Mouse (Mus musculus): ENCODE measurements around the gene Nkapl.
"Not testable (repeated sequence)": the region's sequence is repeated elsewhere in the genome, so short reads cannot be mapped to it uniquely, and the experiment has no call there.

The Nkapl gene

DNA sequence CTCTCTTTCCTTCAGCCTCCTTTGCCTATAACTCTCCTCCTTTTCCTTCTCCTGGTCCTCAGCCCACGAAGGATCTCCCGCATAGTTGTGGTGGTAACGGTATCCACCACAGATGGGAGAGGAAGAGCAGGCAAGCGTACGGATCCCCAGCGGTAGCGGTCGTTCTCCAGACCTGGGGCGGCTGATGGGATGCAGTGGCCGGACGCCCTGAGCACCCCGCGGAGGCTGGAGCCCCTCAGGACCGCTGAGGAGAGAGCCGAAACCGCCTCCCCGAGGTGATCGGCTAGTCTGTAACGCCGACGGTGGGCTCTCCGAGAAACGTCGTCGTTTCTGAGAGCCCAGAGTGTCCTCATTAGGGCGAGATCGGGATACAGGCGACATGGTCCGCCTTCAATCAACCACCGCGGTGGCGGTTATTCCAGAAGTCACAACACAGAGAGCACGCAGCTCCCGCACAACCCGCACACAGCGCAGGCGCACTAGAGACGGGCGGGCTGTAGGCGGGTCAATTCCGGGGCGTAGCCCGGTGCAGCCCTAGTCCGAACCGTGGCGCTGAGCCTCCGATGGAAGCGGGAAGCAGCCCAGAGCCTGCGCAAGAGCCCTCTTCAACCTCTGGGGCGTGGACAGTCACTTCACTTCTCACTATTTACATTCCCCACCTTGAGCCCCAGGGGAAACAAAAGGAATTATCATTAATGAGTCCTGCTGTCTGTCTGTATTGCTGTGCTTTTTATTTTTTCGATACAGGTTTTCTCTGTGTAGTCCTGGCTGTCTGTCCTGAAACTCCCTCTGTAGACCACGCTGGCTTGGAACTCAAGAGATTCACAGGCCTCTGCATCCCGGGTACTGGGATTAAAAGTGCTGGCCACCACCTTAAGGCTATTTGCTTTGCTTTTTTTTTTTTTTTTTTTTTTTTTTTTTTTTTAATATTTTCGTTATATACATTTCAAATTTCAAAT is at the start of gene Nkapl:
Gene Nkapl (minus strand): TSS at position 449 of the 959 bp plus-strand sequence.
- DNase-seq (ENCODE audit: extremely low read depth, insufficient read length, low spot score): no peak

DNA sequence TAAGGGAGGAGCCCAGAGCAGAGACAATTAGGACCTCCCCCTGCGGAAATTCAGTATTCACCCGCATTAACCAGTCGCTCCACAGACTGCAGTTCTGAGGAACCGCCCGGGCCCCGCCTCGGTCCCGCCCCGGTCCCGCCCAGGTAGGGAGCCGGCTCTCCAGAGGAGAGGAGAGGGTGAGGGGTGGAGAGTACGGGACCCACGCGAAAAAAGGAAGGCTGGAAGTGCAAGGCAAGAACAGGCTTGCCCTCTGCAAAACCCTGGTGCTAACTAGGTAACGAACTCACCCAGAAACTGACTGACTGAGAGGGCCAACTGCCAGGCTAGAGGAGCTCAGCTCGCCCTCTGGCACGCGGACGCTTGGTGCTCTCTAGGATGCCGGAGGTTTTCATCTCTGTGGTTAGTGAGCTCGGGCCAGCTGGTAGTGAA is 37.9 kb upstream of the Nkapl start:
- DNase-seq (ENCODE audit: extremely low read depth, insufficient read length, low spot score): peak; percentile 92

DNA sequence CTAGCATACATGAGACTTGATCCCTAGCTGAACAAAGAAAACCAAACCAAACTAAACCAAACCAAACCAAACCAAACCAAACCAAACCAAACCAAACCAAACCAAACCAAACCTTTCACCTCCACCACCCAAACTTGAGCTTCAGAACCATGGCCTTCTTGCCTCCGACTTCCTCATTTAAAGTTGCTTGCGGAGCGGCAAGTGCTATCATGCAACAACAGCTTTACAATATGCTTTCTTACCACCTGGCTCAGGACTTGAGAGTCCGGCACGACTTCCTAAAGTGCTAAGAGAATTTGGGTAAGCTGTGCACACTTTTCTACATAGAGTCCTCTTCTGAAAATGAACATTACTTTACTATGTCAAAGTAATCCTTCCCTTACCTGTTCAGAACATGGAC is 34.0 kb upstream of the Nkapl start:
- no peak for DNase-seq (ENCODE audit: extremely low read depth, insufficient read length, low spot score)

- DNase-seq (ENCODE audit: extremely low read depth, insufficient read length, low spot score): not testable (repeated sequence)
Observed at GRCm38 (mm10) chr13:21501182-21501581, 32.9 kb upstream of the Nkapl start, which contains the start of gene Gm11273. Gm11273 (minus strand) TSS chr13:21501418.

DNA sequence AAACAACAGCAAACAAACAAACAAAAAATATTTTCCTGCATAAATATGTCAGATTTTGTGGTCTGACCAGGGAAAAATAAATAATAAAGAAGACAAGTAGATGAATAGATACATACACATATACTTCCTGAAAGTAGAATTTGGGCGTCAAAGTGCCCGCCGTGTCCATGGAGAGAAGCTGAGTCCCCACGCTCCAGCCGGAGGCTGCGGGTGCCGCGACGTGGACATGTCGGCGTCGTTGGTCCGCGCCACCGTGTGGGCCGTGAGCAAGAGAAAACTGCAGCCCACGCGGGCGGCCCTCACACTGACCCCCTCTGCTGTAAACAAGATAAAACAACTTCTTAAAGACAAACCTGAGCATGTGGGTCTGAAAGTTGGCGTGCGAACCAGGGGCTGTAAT is 26.8 kb upstream of the Nkapl start, which contains the start of gene AK157302:
Gene AK157302 (plus strand): TSS at position 144 of the 400 bp plus-strand sequence.
- DNase-seq (ENCODE audit: extremely low read depth, insufficient read length, low spot score): peak; percentile 69

- DNase-seq (ENCODE audit: extremely low read depth, insufficient read length, low spot score): peak; percentile 48
Observed at GRCm38 (mm10) chr13:21492847-21493246, 24.5 kb upstream of the Nkapl start.

DNA sequence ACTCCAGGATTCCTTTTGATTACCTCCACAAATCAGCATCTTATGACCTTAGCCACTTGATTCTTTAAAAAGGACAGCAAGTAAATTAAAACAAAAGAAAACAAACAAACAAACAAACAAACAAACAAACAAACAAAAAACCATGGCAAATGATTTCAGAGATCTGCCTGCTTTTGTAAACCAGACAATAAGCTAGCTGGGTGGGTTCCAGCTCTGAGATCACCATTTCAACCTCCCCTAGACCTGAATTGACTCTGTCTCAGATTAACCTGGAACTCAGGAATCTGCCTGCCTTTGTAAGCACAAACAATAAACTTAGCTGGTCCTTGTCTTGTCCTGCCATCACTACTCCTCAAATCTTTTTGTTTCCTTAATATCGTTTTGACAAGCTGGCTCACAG is 18.6 kb upstream of the Nkapl start:
- DNase-seq (ENCODE audit: extremely low read depth, insufficient read length, low spot score): no peak

DNA sequence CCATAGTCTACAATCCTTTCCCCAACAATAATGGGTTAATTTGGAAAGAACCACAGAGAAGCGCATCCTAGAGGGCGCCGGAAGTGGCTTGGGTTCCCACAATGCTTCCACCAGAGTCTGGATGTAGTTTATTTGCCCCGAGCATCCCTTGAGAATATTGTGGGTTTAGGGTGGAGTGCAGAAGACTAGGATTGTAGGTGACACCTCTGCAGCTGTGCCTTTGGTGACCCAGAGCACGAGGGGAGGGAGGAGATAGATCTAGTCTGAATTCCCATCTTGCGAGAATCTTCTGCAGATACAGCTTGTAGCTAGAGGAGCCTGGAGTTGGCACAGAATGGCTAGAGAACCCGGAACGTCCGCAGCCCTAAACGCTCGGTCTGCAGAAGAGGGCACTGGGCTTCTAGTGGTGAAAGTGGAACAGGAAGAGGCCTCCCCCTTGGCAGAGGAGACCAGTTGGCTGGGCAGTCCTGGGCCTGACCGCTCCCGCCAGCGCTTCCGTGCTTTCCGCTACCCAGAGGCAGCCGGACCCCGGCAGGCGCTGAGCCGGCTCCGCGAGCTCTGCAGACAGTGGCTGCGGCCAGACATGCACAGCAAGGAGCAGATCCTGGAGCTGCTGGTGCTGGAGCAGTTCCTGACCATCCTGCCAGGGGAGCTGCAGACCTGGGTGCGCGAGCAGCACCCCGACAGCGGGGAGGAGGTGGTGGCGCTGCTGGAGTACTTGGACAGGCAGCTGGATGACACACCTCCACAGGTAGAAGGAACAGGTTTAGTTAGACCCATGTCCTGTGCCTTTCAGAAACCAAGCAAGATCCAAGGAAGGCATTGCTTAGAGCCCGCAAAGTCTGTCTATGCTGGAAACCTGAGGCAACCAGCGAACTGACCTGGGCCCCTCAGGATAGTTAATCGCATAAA is 10.7 kb upstream of the Nkapl start, which contains the start of the genes Zkscan4 and Gm10065:
Gene Zkscan4 (plus strand): TSS at position 149 of the 912 bp plus-strand sequence.
Gene Gm10065 (minus strand): TSS at position 683 of the 912 bp plus-strand sequence.
- peak; percentile 57 for DNase-seq (ENCODE audit: extremely low read depth, insufficient read length, low spot score)

GRCm38 (mm10) chr13:21472427-21472826 is 4.1 kb upstream of the Nkapl start:
- no peak for DNase-seq (ENCODE audit: extremely low read depth, insufficient read length, low spot score)

DNA sequence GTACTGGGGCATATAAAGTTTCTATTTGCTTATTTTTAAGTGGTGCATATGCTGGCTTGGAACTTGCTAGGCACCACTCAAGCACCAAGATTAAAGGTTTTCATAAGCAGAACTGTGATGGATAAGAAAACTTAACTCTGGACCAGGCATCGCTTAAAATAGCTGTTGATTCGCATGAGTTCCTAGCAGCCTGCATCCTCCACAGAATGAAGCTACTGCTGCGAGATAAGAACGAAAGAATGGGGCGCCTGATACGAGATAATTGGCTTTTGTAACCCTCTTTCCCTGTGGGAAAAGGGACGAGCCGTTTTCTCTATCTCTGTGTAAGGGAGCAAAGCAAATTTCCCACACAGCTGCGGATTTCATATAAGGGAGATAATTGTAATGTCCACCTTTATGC is 788 bp upstream of the Nkapl start:
- no peak for DNase-seq (ENCODE audit: extremely low read depth, insufficient read length, low spot score)

GRCm38 (mm10) chr13:21467336-21467735 is 973 bp downstream of the Nkapl start:
- no peak for DNase-seq (ENCODE audit: extremely low read depth, insufficient read length, low spot score)

GRCm38 (mm10) chr13:21462516-21462915 is 5.8 kb downstream of the Nkapl start:
- not testable (repeated sequence) for DNase-seq (ENCODE audit: extremely low read depth, insufficient read length, low spot score)

DNA sequence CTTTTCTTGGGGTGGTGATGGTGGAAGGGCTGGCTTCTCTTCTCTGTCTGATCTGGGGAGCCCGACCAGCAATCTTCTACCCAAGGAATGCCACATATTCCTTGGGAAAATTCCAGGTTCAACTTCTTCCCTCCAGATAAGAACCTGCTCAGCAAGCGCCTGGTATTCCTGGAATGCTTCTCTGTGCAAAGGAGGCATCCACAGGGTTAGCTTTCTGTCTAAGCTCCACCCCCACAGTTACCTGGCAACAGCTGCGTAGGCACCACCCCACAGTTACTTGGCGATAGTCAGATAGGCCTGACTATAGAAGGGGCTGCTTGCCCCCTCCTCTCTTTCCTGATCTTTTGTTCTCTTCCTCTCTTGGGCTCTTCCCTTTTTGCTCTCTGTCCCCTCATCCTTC is 12.0 kb downstream of the Nkapl start:
- no peak for DNase-seq (ENCODE audit: extremely low read depth, insufficient read length, low spot score)

GRCm38 (mm10) chr13:21454133-21454532 is 14.2 kb downstream of the Nkapl start:
- DNase-seq (ENCODE audit: extremely low read depth, insufficient read length, low spot score): no peak

DNA sequence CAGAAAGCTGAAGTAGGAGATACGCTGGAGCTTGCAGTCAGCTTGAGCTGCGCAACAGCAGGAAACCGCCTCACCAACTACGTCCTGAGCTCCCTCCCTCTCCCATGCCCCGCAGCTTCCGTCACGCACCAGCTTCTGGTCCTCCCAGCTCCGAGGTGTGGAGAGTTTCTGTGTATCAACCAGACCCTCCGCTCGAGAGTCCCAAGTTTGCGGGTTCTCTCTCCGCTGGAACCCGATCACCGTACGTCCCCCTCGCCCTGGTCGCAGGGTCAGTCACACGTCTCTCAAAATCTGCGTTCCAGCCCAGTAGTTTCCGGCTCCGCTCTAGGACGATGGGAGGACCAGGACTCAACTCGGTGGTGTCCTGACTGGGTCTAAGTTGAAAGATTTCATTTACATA is 14.9 kb downstream of the Nkapl start, which contains the start of gene Zscan26:
Gene Zscan26 (minus strand): TSS at position 282 of the 400 bp plus-strand sequence.
- DNase-seq (ENCODE audit: extremely low read depth, insufficient read length, low spot score): peak; percentile 89

DNA sequence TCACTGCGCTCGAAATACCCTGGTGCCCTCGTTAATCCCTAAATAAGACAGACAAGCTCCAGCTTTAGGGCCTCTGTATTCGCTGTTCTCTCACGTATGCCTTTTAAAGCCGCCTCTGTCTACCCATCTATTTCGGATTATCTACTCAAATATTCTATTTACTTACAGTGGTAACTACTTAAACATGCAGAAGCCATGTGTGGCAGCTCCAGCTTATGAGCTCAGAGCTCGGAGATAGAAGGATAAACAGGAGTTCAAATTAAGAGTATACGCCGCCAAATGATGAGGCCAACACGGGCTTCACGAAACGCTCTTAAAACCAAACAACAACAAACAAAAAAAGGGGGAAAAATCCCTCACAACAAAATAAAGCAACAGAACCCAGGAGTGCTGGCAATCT is 15.3 kb downstream of the Nkapl start:
- no peak for DNase-seq (ENCODE audit: extremely low read depth, insufficient read length, low spot score)

DNA sequence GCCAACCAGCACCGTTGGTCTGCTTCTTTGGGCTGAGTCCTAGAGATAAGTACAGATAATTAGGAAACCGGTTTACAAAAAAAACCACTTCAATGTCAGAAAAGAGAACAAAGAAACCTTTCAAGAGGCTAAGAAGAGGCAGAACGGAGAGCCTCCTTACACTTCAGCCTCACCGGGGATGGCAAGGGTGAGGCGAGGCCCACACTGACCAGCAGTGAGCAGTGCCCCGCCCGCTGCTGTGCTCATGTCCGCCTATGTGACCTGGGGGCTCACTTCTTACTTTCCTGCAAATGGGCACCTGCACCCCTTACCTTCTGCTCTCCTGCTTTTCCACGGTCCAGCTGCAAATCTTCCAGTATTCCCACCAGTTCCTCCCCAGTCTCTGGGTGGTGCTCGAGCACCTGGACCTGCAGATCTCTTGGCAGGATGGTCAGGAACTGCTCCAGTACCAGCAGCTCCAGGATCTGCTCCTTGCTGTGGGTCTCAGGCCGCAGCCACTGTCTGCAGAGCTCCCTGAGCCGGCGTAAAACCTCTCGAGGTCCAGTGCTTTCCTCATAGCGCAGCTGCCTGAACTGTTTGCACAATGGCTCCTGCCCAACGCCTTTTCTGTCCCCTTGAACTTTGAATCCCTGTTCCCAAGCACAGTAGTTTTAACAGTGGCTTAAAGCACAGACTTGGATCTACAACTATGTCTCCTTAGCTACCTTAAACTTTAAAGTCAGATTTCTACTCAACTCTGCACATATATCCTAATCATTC is 20.3 kb downstream of the Nkapl start:
- DNase-seq (ENCODE audit: extremely low read depth, insufficient read length, low spot score): no peak

- no peak for DNase-seq (ENCODE audit: extremely low read depth, insufficient read length, low spot score)
Observed at GRCm38 (mm10) chr13:21446796-21447195, 21.5 kb downstream of the Nkapl start.

DNA sequence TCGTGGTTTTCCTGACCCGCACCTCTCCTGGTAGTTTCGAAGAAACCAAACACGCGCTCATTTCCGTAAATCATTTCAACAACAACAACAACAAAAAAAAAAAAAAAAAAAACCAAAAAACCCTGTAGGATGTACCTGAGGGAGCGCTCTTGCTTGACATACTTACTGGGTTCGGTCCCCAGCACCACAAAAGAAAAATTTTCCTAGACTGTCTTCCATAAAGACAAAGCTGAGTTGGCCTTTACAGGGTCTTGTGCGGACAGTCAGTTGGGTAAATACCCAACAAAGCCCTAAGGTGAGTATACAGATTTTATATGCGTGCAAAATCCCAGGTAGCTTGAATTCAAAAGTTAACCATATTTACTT is 27.1 kb downstream of the Nkapl start:
- no peak for DNase-seq (ENCODE audit: extremely low read depth, insufficient read length, low spot score)

Data from 3134 (cell line).